Mouse (Mus musculus): Measurements from ENCODE around the gene Mrpl50.

DNA sequence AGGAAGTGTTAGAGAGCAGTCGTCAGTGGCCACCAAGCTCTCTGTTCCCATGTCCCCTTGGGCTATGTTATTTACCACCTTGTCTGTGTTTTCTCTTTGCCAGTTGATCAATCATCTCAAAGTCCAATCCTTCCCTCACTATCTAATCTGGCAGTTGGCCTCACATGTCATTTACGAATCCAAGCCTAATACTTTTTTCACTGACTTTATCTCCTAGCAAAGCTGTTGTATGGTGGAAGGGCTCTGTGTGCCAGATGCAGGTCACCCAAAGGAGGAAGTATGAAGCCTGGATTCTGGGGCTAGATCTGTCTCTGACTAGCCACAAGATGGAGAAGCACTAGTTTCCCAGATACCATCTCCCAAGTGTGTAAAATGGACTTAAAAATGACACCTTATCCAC, 37.3 kb upstream of the Mrpl50 start:
- TF ChIP-seq POLR2A (IDR thresholded peaks at IDR 0.05; ENCODE audit: borderline replicate concordance, extremely low read depth, low read depth, low read length) (no peak), CTCF (IDR thresholded peaks at IDR 0.05; ENCODE audit: insufficient read depth, low read length) (no peak)

All from lung, adult 2 months (tissue).